Mouse (Mus musculus): ENCODE measurements at regions not wholly inside any gene's neighbourhood (a gene's known extent, or its start where the extent isn't known, plus 50 kb on each side); places are given as distances from the start of the nearest gene placed in this dataset.

GRCm38 (mm10) chr14:99605351-99606100, 307.0 kb downstream of the Klf5 start:
- H3K27ac ChIP-seq (ENCODE audit: low read depth, low read length), result peak overlapping the region; percentile 60
- TF ChIP-seq CTCF (IDR thresholded peaks at IDR 0.05; ENCODE audit: low read depth), result no peak
- H3K4me1 ChIP-seq (replicated peaks; ENCODE audit: control insufficient read depth, insufficient read depth, low read length), result no peaks in the 10 kb centered on the region; the same call in 1 of the 2 replicates
- H3K36me3 ChIP-seq (ENCODE audit: control insufficient read depth, insufficient read depth), result no peaks in the 10 kb centered on the region
- H3K9ac ChIP-seq (ENCODE audit: low read depth, low read length), result no peak overlapping the region
- no peaks in the 10 kb centered on the region for H3K27me3 ChIP-seq (replicated peaks; ENCODE audit: control insufficient read depth, insufficient read depth, low read length)
- H3K4me2 ChIP-seq (replicated peaks; ENCODE audit: low read depth), result no peak overlapping the region
- WGBS, result 33% methylated on average over 6 of the region's 6 CpGs
- H3K4me3 ChIP-seq (ENCODE audit: low read depth, low read length), result no peak overlapping the region
- no peaks in the 10 kb centered on the region for H3K9me3 ChIP-seq (ENCODE audit: control insufficient read depth)
- peak; percentile 75 for ATAC-seq

DNA sequence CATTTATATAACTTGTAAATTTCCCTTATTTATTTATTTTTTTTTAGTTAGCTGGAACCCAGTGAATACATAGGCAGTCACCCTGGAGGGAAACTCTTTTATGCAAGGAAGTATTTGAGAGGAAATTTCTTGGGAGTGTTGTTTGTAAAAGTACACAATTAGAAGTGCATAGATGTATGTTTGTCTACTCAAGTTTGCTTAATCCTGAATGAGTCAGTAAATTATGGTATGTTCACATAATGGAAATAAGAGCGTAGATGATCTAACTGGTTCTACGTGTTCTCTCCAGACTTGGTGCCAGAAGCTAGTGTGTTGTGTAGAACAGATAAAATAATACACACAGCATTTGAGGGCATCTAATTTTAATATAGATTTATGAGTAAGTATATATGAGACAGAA, 310.5 kb downstream of the Klf5 start:
- no peaks in the 10 kb centered on the region; the same call in 1 of the 2 replicates for H3K4me1 ChIP-seq (replicated peaks; ENCODE audit: control insufficient read depth, insufficient read depth, low read length)
- no peak overlapping the region for H3K27ac ChIP-seq (ENCODE audit: low read depth, low read length)
- 87% methylated on average over 2 of the region's 2 CpGs for WGBS
- no peak overlapping the region for H3K4me3 ChIP-seq (ENCODE audit: low read depth, low read length)
- no peaks in the 10 kb centered on the region for H3K27me3 ChIP-seq (replicated peaks; ENCODE audit: control insufficient read depth, insufficient read depth, low read length)
- ATAC-seq, result no peak
- no peak overlapping the region for H3K4me2 ChIP-seq (replicated peaks; ENCODE audit: low read depth)
- no peaks in the 10 kb centered on the region for H3K9me3 ChIP-seq (ENCODE audit: control insufficient read depth)
- H3K9ac ChIP-seq (ENCODE audit: low read depth, low read length), result no peak overlapping the region
- TF ChIP-seq CTCF (IDR thresholded peaks at IDR 0.05; ENCODE audit: low read depth), result no peak
- no peaks in the 10 kb centered on the region for H3K36me3 ChIP-seq (ENCODE audit: control insufficient read depth, insufficient read depth)

DNA sequence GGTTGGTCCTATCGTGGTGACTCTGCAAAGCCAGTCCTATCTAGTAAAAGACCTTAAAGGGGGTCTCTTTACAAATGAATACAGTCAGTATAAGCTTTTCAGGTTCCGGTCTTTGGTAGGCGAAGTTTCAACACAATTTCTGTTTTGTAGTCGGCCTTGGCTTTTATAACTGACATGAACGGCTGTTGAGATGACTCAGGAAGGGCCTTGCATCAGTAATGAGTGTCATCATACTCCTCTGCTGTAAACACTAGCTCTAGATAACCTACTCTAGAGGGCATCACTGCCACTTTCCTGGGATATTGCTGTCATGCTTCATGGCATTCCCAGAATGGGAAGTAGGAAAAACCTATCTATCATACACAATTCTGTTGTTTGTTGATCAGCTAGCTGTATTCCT, 312.9 kb downstream of the Klf5 start:
- 76% methylated on average over 5 of the region's 5 CpGs for WGBS
- peak; percentile 47 for TF ChIP-seq CTCF (IDR thresholded peaks at IDR 0.05; ENCODE audit: low read depth)

DNA sequence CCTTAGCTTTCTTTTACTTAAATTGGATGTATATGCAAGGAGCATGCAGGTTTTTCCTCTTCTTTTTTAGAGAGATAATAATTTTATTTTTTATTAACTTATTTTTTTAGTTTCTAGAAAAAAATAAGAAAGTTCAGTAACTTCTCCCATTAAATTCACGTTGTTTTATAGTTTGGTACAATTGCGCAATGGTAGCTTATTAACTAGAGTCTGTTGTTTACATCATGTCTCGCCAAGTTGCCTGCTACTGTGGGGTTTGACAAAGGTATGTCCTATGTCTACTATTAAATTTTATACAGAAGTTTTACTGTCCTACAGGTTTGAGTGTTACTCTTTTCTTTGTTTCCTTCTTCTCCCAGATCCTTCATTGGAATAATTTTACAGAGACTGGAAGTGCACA, 313.6 kb downstream of the Klf5 start:
- 53% methylated on average over 3 of the region's 3 CpGs for WGBS
- H3K4me1 ChIP-seq (replicated peaks; ENCODE audit: control insufficient read depth, insufficient read depth, low read length), result no peaks in the 10 kb centered on the region; the same call in 1 of the 2 replicates
- no peaks in the 10 kb centered on the region for H3K36me3 ChIP-seq (ENCODE audit: control insufficient read depth, insufficient read depth)
- no peaks in the 10 kb centered on the region for H3K9me3 ChIP-seq (ENCODE audit: control insufficient read depth)
- H3K9ac ChIP-seq (ENCODE audit: low read depth, low read length), result no peak overlapping the region
- no peak for TF ChIP-seq CTCF (IDR thresholded peaks at IDR 0.05; ENCODE audit: low read depth)
- no peak overlapping the region for H3K4me2 ChIP-seq (replicated peaks; ENCODE audit: low read depth)
- H3K4me3 ChIP-seq (ENCODE audit: low read depth, low read length), result no peak overlapping the region
- ATAC-seq, result no peak
- no peak overlapping the region for H3K27ac ChIP-seq (ENCODE audit: low read depth, low read length)
- no peaks in the 10 kb centered on the region for H3K27me3 ChIP-seq (replicated peaks; ENCODE audit: control insufficient read depth, insufficient read depth, low read length)

More for the DNA sequence above, 312.9 kb downstream of the Klf5 start:
- Histone ChIP-seq H3K4me1 (replicated peaks; ENCODE audit: control insufficient read depth, insufficient read depth, low read length) (no peaks in the 10 kb centered on the region; the same call in 1 of the 2 replicates), H3K4me3 (ENCODE audit: low read depth, low read length) (no peak overlapping the region), H3K27me3 (replicated peaks; ENCODE audit: control insufficient read depth, insufficient read depth, low read length) (no peaks in the 10 kb centered on the region), H3K27ac (ENCODE audit: low read depth, low read length) (no peak overlapping the region), H3K9me3 (ENCODE audit: control insufficient read depth) (no peaks in the 10 kb centered on the region), H3K36me3 (ENCODE audit: control insufficient read depth, insufficient read depth) (no peaks in the 10 kb centered on the region), H3K4me2 (replicated peaks; ENCODE audit: low read depth) (no peak overlapping the region), H3K9ac (ENCODE audit: low read depth, low read length) (no peak overlapping the region)
- ATAC-seq, result 0 out of 2 replicates have a peak, but pooled peaks have one; percentile 46

GRCm38 (mm10) chr14:99614748-99615147, 316.3 kb downstream of the Klf5 start:
- no peak for ATAC-seq
- WGBS, result 62% methylated on average over 3 of the region's 3 CpGs
- H3K9ac ChIP-seq (ENCODE audit: low read depth, low read length), result no peak overlapping the region
- H3K9me3 ChIP-seq (ENCODE audit: control insufficient read depth), result no peaks in the 10 kb centered on the region
- H3K4me3 ChIP-seq (ENCODE audit: low read depth, low read length), result no peak overlapping the region
- TF ChIP-seq CTCF (IDR thresholded peaks at IDR 0.05; ENCODE audit: low read depth), result no peak
- H3K4me1 ChIP-seq (replicated peaks; ENCODE audit: control insufficient read depth, insufficient read depth, low read length), result peaks cover 4% of the 10 kb centered on the region; the same call in 1 of the 2 replicates
- H3K36me3 ChIP-seq (ENCODE audit: control insufficient read depth, insufficient read depth), result no peaks in the 10 kb centered on the region
- H3K27ac ChIP-seq (ENCODE audit: low read depth, low read length), result no peak overlapping the region
- no peak overlapping the region for H3K4me2 ChIP-seq (replicated peaks; ENCODE audit: low read depth)
- no peaks in the 10 kb centered on the region for H3K27me3 ChIP-seq (replicated peaks; ENCODE audit: control insufficient read depth, insufficient read depth, low read length)

DNA sequence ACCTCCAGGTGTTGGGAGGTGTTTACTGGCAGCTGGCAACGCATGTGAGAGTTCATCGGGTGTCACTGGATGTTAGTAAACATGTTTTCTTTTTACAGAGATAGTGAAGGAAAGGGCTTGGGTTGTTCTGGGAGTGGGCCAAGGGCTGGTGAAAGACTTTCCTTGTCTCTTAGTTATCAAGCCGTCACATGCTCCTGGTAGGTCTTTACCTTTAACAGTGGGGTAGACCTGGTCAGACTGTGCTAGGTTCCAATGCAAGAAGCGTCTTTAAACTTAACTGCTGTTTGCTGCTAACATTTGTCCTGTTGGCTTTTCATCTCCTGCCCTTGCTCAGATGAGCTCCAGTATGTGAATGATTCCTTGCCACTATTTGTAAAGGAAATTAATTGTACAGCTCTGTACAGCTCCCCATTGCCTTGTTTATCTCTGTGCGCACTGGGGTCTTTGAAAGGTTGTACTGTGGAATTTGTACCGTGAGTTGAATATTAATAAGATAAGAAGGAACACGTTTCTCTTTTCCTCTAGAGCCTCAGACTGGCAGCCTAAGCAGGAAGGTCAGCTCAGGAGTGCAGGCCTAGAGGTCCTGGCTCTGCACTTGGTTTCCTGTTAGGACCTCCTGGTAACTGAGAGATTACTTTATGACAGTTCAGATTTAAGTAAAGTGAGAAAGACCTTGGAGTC, 318.3 kb downstream of the Klf5 start:
- no peaks in the 10 kb centered on the region for H3K36me3 ChIP-seq (ENCODE audit: control insufficient read depth, insufficient read depth)
- WGBS, result 24% methylated on average over 7 of the region's 7 CpGs
- H3K4me2 ChIP-seq (replicated peaks; ENCODE audit: low read depth), result no peak overlapping the region
- no peak overlapping the region for H3K4me3 ChIP-seq (ENCODE audit: low read depth, low read length)
- no peaks in the 10 kb centered on the region for H3K27me3 ChIP-seq (replicated peaks; ENCODE audit: control insufficient read depth, insufficient read depth, low read length)
- TF ChIP-seq CTCF (IDR thresholded peaks at IDR 0.05; ENCODE audit: low read depth), result no peak
- no peaks in the 10 kb centered on the region for H3K9me3 ChIP-seq (ENCODE audit: control insufficient read depth)
- peaks cover 4% of the 10 kb centered on the region; the same call in 1 of the 2 replicates for H3K4me1 ChIP-seq (replicated peaks; ENCODE audit: control insufficient read depth, insufficient read depth, low read length)
- no peak overlapping the region for H3K9ac ChIP-seq (ENCODE audit: low read depth, low read length)
- H3K27ac ChIP-seq (ENCODE audit: low read depth, low read length), result peak overlapping the region; percentile 61
- ATAC-seq, result peak; percentile 93

All from intestine, postnatal 0 days (tissue).